Mouse (Mus musculus): ENCODE data around the gene Exosc6.

DNA sequence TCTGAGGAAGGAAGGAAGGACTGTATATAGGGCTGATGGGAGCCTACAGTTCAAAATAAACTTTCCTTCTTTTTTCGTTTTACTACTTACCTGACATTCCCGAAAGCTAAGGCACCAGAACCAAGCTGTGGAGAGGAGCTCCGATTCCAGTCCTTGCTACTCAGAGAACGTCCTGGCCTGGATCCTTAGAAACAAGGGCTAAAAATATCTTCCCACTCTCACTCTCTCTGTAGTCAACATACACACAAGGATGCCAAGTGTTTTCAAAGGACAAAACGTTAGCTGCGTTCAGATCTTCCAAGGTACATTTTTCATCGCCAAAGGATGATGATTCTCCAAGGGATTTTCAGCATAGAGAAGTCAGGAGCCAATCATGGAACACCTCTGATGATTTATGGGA lies 35.6 kb downstream of the Exosc6 start:
- TF ChIP-seq CTCF (IDR thresholded peaks at IDR 0.05; ENCODE audit: control insufficient read depth, insufficient read depth, insufficient replicate concordance, low read depth, low read length) (no peak), POLR2A (IDR thresholded peaks at IDR 0.05; ENCODE audit: control insufficient read depth, low read depth, low read length) (no peak)

All from testis, adult 2 months (tissue).